Mouse (Mus musculus): ENCODE results near the gene Prim2. TPM values are rescaled to one million over a fixed set of nuclear protein-coding genes. Genes with fewer than 3 reads are reported as not detected.

Gene Prim2
- polyA plus RNA-seq, 1 experiment from 2014 or later, result 22.6 TPM

DNA sequence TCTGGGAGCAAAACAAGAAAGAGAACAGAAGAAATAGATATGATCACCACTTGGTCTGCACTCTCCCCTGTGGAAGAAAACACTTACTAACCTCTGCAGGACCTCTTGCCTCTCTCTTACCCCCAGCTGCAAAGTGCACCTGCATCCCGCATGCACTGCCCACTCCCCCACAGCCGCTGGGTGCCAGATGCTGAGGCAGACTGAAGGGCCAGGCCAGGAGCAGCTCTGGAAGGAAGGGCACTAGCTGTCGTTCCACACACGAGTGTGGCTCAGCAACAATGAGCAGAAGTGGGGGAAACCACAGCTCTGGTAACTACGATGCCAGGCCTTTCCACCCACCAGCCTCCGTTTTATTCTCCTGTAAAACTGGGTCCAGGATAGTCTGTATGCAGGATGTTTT is 105.6 kb downstream of the Prim2 start:
- 0 out of 2 replicates have a peak overlapping the region, but pooled peaks have one; percentile 48 for H3K27ac ChIP-seq (ENCODE audit: low read length)
- no peaks in the 10 kb centered on the region for H3K9me3 ChIP-seq (replicated peaks; ENCODE audit: control insufficient read depth, low read length)
- no peaks in the 10 kb centered on the region for H3K27me3 ChIP-seq (ENCODE audit: control insufficient read depth, insufficient read depth, low read length)
- no peak overlapping the region for H3K4me3 ChIP-seq (ENCODE audit: low read length)
- H3K4me2 ChIP-seq (ENCODE audit: low read depth, low read length), result no peak overlapping the region
- H3K4me1 ChIP-seq (ENCODE audit: control insufficient read depth, insufficient read depth, low read length), result no peaks in the 10 kb centered on the region
- H3K9ac ChIP-seq (ENCODE audit: low read length), result no peak overlapping the region
- WGBS, result 65% methylated on average over 6 of the region's 6 CpGs
- peak; percentile 63; the same call in 1 of the 2 replicates for ATAC-seq (replicated peaks; ENCODE audit: extremely low read depth, insufficient read depth, low FRiP score)
- no peaks in the 10 kb centered on the region for H3K36me3 ChIP-seq (ENCODE audit: control insufficient read depth, insufficient read depth)

DNA sequence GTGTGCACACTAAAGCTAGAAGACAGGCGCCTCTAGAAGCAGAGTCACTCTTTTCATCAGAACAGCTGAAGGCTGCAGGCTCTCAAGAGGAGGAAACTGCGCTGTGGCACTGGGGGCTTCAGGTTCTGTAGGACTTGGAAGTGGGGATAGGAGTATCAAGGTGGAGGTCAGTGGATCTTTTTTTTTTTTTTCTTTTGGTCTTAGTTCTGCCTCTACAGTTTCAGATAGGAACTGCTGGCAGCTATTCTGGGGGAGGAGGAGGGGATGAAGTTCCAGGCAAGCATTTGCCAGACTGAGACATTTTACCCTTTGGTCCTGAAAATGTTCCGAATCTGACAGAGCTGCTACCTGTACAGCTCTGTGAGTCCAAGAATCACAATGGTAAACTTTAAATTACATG is 106.0 kb downstream of the Prim2 start:
- Histone ChIP-seq H3K4me1 (ENCODE audit: control insufficient read depth, insufficient read depth, low read length) (no peaks in the 10 kb centered on the region), H3K36me3 (ENCODE audit: control insufficient read depth, insufficient read depth) (no peaks in the 10 kb centered on the region), H3K4me2 (ENCODE audit: low read depth, low read length) (no peak overlapping the region), H3K9ac (ENCODE audit: low read length) (no peak overlapping the region), H3K27me3 (ENCODE audit: control insufficient read depth, insufficient read depth, low read length) (no peaks in the 10 kb centered on the region), H3K27ac (ENCODE audit: low read length) (peak overlapping the region; percentile 3; the same call in 1 of the 2 replicates), H3K4me3 (ENCODE audit: low read length) (no peak overlapping the region), H3K9me3 (replicated peaks; ENCODE audit: control insufficient read depth, low read length) (no peaks in the 10 kb centered on the region)
- no peak; the same call in 1 of the 2 replicates for ATAC-seq (replicated peaks; ENCODE audit: extremely low read depth, insufficient read depth, low FRiP score)
- WGBS, result 86% methylated on average over 3 of the region's 3 CpGs

DNA sequence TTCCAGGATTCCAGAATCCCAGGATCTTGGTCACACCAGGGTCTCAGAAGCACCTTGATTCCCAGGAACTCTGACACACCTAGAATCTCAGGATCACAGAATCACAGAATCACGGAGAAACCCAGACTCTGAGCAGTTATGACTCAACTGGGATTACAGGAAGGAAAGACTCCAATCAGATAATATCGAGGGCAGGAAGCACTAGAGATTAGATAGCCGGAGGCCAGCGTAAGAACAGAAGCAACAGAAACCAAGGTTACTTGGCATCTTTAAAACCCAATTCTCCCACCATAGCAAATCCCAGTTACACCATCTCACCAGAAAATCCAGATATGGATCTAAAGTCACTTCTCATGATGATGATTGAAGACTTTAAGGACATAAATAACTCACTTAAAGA is 113.0 kb downstream of the Prim2 start:
- 50% methylated on average over 4 of the region's 4 CpGs for WGBS
- no peaks in the 10 kb centered on the region for H3K36me3 ChIP-seq (ENCODE audit: control insufficient read depth, insufficient read depth)
- ATAC-seq (replicated peaks; ENCODE audit: extremely low read depth, insufficient read depth, low FRiP score), result no peak

DNA sequence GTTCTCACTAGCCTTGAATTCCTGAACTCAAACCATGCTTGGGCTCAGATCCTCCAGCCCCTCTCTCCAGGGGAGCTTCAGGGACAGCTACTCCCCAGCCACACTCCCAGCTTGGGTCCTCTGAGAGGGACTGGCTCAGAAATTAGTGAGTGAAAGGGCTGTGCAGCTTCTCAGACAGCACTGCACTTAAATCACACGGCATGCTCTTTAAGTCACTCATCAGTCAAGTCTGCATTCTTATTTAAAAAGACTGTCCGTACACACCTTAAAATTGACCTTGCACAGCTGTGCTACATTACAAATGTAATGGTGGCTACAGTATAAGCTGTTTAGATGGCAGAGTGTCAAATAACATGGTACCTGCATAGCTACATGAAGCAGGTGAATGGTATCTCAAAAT is 114.0 kb downstream of the Prim2 start:
- Histone ChIP-seq H3K4me1 (ENCODE audit: control insufficient read depth, insufficient read depth, low read length) (0 out of 2 replicates have a peak, but pooled peaks cover 3% of the 10 kb centered on the region), H3K4me2 (ENCODE audit: low read depth, low read length) (no peak overlapping the region), H3K27ac (ENCODE audit: low read length) (no peak overlapping the region), H3K36me3 (ENCODE audit: control insufficient read depth, insufficient read depth) (no peaks in the 10 kb centered on the region), H3K9ac (ENCODE audit: low read length) (no peak overlapping the region), H3K9me3 (replicated peaks; ENCODE audit: control insufficient read depth, low read length) (no peaks in the 10 kb centered on the region), H3K27me3 (ENCODE audit: control insufficient read depth, insufficient read depth, low read length) (no peaks in the 10 kb centered on the region), H3K4me3 (ENCODE audit: low read length) (no peak overlapping the region)
- 61% methylated on average over 2 of the region's 2 CpGs for WGBS
- no peak for ATAC-seq (replicated peaks; ENCODE audit: extremely low read depth, insufficient read depth, low FRiP score)

More for the DNA sequence above, 113.0 kb downstream of the Prim2 start:
- H3K9ac ChIP-seq (ENCODE audit: low read length), result no peak overlapping the region
- no peak overlapping the region for H3K4me2 ChIP-seq (ENCODE audit: low read depth, low read length)
- no peak overlapping the region for H3K4me3 ChIP-seq (ENCODE audit: low read length)
- no peaks in the 10 kb centered on the region for H3K27me3 ChIP-seq (ENCODE audit: control insufficient read depth, insufficient read depth, low read length)
- H3K27ac ChIP-seq (ENCODE audit: low read length), result no peak overlapping the region
- no peaks in the 10 kb centered on the region for H3K9me3 ChIP-seq (replicated peaks; ENCODE audit: control insufficient read depth, low read length)
- 0 out of 2 replicates have a peak, but pooled peaks cover 3% of the 10 kb centered on the region for H3K4me1 ChIP-seq (ENCODE audit: control insufficient read depth, insufficient read depth, low read length)

DNA sequence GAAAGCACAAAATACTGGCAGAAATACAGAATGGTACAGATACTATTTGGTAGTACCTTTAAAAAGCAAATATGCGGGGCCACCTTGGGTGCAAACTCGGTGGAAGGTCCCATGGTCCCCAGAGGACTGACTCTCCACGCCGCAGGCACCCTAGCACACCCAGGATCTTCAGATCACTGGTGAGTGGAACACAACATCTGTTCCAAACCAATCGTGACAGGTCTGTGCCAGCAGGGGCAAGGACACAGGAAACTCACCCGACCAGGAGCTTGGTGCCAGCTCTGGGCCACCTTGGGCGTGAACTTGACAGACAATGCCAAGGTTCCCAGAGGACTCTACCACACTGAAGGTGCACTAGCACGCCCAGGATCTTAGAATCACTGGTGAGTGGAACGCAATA is 118.2 kb downstream of the Prim2 start:
- H3K4me3 ChIP-seq (ENCODE audit: low read length), result no peak overlapping the region
- ATAC-seq (replicated peaks; ENCODE audit: extremely low read depth, insufficient read depth, low FRiP score), result no peak
- no peaks in the 10 kb centered on the region for H3K9me3 ChIP-seq (replicated peaks; ENCODE audit: control insufficient read depth, low read length)
- no peak overlapping the region for H3K27ac ChIP-seq (ENCODE audit: low read length)
- H3K4me2 ChIP-seq (ENCODE audit: low read depth, low read length), result no peak overlapping the region
- WGBS, result 89% methylated on average over 9 of the region's 9 CpGs
- no peaks in the 10 kb centered on the region for H3K36me3 ChIP-seq (ENCODE audit: control insufficient read depth, insufficient read depth)
- H3K9ac ChIP-seq (ENCODE audit: low read length), result no peak overlapping the region
- no peaks in the 10 kb centered on the region for H3K4me1 ChIP-seq (ENCODE audit: control insufficient read depth, insufficient read depth, low read length)
- H3K27me3 ChIP-seq (ENCODE audit: control insufficient read depth, insufficient read depth, low read length), result no peaks in the 10 kb centered on the region

DNA sequence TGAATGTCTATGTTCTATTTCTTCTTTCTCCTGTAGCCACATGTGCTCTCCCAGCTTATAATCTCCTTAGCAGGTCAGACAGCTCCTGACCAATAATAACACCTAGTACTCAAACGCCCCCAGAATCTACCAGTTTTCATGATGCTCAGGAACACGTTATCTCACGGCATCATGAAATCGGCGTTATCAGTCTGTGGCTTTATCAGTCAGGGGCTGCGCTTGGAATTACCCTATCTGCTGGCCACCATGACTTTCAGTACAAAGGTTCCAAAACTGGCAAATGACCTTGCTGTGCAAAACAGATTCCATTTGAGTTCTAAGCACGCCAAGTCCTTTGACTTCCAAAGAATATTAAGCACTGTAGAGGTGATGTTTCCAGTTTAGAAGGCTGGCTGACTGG is 127.9 kb downstream of the Prim2 start:
- no peak overlapping the region for H3K9ac ChIP-seq (ENCODE audit: low read length)
- no peak overlapping the region for H3K4me2 ChIP-seq (ENCODE audit: low read depth, low read length)
- no peaks in the 10 kb centered on the region for H3K27me3 ChIP-seq (ENCODE audit: control insufficient read depth, insufficient read depth, low read length)
- H3K36me3 ChIP-seq (ENCODE audit: control insufficient read depth, insufficient read depth), result peaks cover 2% of the 10 kb centered on the region; the same call in 1 of the 2 replicates
- no peak overlapping the region for H3K27ac ChIP-seq (ENCODE audit: low read length)
- H3K9me3 ChIP-seq (replicated peaks; ENCODE audit: control insufficient read depth, low read length), result peaks cover 3% of the 10 kb centered on the region; the same call in 1 of the 2 replicates
- H3K4me3 ChIP-seq (ENCODE audit: low read length), result no peak overlapping the region
- no peaks in the 10 kb centered on the region; the same call in 1 of the 2 replicates for H3K4me1 ChIP-seq (ENCODE audit: control insufficient read depth, insufficient read depth, low read length)
- 74% methylated on average over 7 of the region's 7 CpGs for WGBS
- no peak for ATAC-seq (replicated peaks; ENCODE audit: extremely low read depth, insufficient read depth, low FRiP score)

DNA sequence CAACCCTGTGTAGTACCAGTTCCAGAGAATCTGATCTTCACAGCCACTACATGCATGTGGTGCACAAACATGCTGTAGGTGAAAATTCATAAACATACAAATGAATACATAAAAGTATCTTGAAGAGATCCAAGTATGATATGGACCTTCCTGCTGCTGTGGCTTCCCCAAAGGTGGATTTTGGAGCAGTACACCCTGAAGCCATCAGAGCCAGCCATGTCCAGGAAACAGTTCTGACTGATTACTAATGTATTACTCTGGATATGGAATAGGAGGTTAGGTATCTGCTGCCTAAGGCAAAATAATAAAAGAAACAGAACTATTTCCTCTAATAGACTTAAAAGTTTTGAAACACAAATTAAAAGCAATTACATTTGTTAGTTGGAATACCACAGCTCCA is 131.6 kb downstream of the Prim2 start:
- Histone ChIP-seq H3K4me1 (ENCODE audit: control insufficient read depth, insufficient read depth, low read length) (no peaks in the 10 kb centered on the region; the same call in 1 of the 2 replicates), H3K27me3 (ENCODE audit: control insufficient read depth, insufficient read depth, low read length) (no peaks in the 10 kb centered on the region), H3K27ac (ENCODE audit: low read length) (no peak overlapping the region), H3K9me3 (replicated peaks; ENCODE audit: control insufficient read depth, low read length) (peaks cover 5% of the 10 kb centered on the region; the same call in 1 of the 2 replicates), H3K36me3 (ENCODE audit: control insufficient read depth, insufficient read depth) (peaks cover 4% of the 10 kb centered on the region; the same call in 1 of the 2 replicates), H3K9ac (ENCODE audit: low read length) (no peak overlapping the region), H3K4me3 (ENCODE audit: low read length) (no peak overlapping the region), H3K4me2 (ENCODE audit: low read depth, low read length) (no peak overlapping the region)
- ATAC-seq (replicated peaks; ENCODE audit: extremely low read depth, insufficient read depth, low FRiP score), result no peak

DNA sequence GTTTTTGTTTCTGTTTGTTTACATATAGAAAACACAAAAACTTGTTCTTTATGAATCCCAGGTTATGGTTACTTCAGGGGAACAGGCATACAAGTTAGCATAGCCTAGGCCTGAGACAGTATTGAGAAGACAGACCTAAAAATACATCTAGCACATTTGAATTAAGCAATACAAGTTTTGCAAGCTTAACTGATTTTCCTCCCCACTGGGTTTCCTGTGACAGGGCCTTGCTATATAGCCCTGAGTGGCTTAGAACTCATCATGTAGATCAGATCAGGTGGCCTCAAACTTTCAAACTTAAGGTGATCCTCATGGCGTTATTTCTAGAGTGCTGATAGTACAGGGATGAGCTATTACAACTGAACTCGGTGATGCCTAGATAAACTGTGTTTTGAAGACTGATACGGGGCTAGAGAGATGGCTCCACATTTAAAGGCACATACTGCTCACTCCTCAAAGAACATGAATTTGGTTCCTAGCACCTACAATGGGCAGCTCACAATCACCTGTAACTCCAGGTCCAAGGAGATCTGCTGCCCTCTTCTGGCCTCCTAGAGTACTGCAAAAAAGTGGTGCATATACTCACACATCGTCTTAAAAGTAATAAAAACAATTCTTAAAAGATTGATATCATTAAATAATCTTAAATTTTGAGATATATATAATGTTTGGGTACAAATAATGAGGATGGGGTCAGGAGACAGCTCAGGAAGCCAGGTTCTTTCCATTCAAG is 133.2 kb downstream of the Prim2 start:
- Histone ChIP-seq H3K4me3 (ENCODE audit: low read length) (no peak overlapping the region), H3K36me3 (ENCODE audit: control insufficient read depth, insufficient read depth) (peaks cover 4% of the 10 kb centered on the region; the same call in 1 of the 2 replicates)
- 91% methylated on average over 4 of the region's 4 CpGs for WGBS

DNA sequence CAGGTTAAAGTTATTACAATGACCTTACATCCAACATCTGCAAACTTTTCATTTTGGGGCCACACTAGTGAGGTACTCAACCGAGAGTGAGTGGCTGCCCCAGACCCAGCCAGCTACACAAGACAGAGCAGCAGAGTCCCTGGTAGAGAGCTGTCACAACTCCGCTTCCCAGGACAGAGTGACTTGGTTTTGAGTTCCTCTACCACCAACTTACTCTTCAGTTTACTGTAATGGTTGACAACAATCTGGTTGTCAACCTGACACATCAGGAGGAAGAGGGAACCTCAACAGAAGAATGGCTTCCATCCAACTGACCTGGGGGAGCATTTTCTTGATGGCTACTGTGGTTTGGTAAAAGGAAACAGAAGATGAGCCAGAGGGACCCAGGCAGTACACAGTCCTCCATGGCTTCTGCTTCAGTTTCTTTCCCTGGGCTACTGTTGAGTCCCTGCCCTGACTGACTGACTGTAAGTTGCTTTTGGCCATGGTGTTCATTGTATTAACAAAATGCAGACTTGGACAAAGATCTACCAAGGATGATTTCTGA is 134.4 kb downstream of the Prim2 start:
- 83% methylated on average over 2 of the region's 2 CpGs for WGBS
- no peak overlapping the region for H3K4me3 ChIP-seq (ENCODE audit: low read length)
- H3K27me3 ChIP-seq (ENCODE audit: control insufficient read depth, insufficient read depth, low read length), result no peaks in the 10 kb centered on the region

More for the DNA sequence above, 133.2 kb downstream of the Prim2 start:
- no peak for ATAC-seq (replicated peaks; ENCODE audit: extremely low read depth, insufficient read depth, low FRiP score)
- H3K9ac ChIP-seq (ENCODE audit: low read length), result no peak overlapping the region
- H3K4me1 ChIP-seq (ENCODE audit: control insufficient read depth, insufficient read depth, low read length), result no peaks in the 10 kb centered on the region; the same call in none of the 2 replicates
- no peak overlapping the region for H3K4me2 ChIP-seq (ENCODE audit: low read depth, low read length)
- no peak overlapping the region for H3K27ac ChIP-seq (ENCODE audit: low read length)
- peaks cover 5% of the 10 kb centered on the region; the same call in 1 of the 2 replicates for H3K9me3 ChIP-seq (replicated peaks; ENCODE audit: control insufficient read depth, low read length)
- no peaks in the 10 kb centered on the region for H3K27me3 ChIP-seq (ENCODE audit: control insufficient read depth, insufficient read depth, low read length)

More for the DNA sequence above, 134.4 kb downstream of the Prim2 start:
- Histone ChIP-seq H3K4me1 (ENCODE audit: control insufficient read depth, insufficient read depth, low read length) (no peaks in the 10 kb centered on the region; the same call in none of the 2 replicates), H3K9ac (ENCODE audit: low read length) (no peak overlapping the region), H3K9me3 (replicated peaks; ENCODE audit: control insufficient read depth, low read length) (peaks cover 5% of the 10 kb centered on the region; the same call in 1 of the 2 replicates), H3K4me2 (ENCODE audit: low read depth, low read length) (no peak overlapping the region), H3K36me3 (ENCODE audit: control insufficient read depth, insufficient read depth) (peaks cover 4% of the 10 kb centered on the region; the same call in 1 of the 2 replicates), H3K27ac (ENCODE audit: low read length) (no peak overlapping the region)
- no peak for ATAC-seq (replicated peaks; ENCODE audit: extremely low read depth, insufficient read depth, low FRiP score)
